Comparison of ENCODE assay signal across 9 mouse cellular contexts in genomic region chr1:155060261-155060660, GRCm38 (mm10). TPM values are rescaled to one million over a fixed set of nuclear protein-coding genes. Genes with fewer than 3 reads are reported as not detected.
DNase-seq lines count a peak whose midpoint lies in the region; ATAC-seq and TF ChIP-seq lines count a peak whose summit lies in the region.
"Had no signal": no experiment of that assay in that cellular context is flagged by ENCODE, and none has a peak within 500 bp of the region (broad histone marks: within the 10 kb centered on the region; RNA-seq: fewer than 3 reads in every experiment).

No protein-coding gene starts in this region.

- no peaks in the 10 kb centered on the region for H3K9me3 ChIP-seq in heart, embryonic 13.5 days
- no peaks in the 10 kb centered on the region for H3K9me3 ChIP-seq in hindbrain, embryonic 11.5 days (ENCODE audit: control insufficient read depth, low read length)
- H3K9me3 ChIP-seq in neural tube, embryonic 15.5 days (replicated peaks) = no peaks in the 10 kb centered on the region
- H3K9me3 ChIP-seq: embryonic facial prominence, embryonic 13.5 days had no signal

- TF ChIP-seq CTCF in spleen, adult 2 months (IDR thresholded peaks at IDR 0.05; ENCODE audit: extremely low read depth, insufficient read depth, insufficient read length, insufficient replicate concordance) = no peak

- H3K27me3 ChIP-seq in heart, embryonic 13.5 days (replicated peaks) = no peaks in the 10 kb centered on the region
- no peaks in the 10 kb centered on the region for H3K27me3 ChIP-seq in spleen, adult 2 months (ENCODE audit: control insufficient read depth, insufficient read depth, low read length)
- H3K27me3 ChIP-seq in hindbrain, embryonic 11.5 days (ENCODE audit: control insufficient read depth, insufficient read depth, low read length) = no peaks in the 10 kb centered on the region
- no peaks in the 10 kb centered on the region for H3K27me3 ChIP-seq in neural tube, embryonic 15.5 days (replicated peaks)

- H3K27ac ChIP-seq in heart, embryonic 13.5 days (replicated peaks) = peak overlapping the region; percentile 80
- peak overlapping the region; percentile 91 for H3K27ac ChIP-seq in spleen, adult 2 months (ENCODE audit: insufficient read depth, low read length)
- no peak overlapping the region for H3K27ac ChIP-seq in hindbrain, embryonic 11.5 days (ENCODE audit: low read depth, low read length)
- no peak overlapping the region for H3K27ac ChIP-seq in neural tube, embryonic 15.5 days (replicated peaks)
- H3K27ac ChIP-seq: embryonic facial prominence, embryonic 13.5 days had no signal

- intact Hi-C loops in heart, postnatal 36 days (cut with DNase I) = no loop called here

- H3K4me3 ChIP-seq in heart, embryonic 13.5 days = no peak overlapping the region
- H3K4me3 ChIP-seq in spleen, adult 2 months (ENCODE audit: extremely low read depth, insufficient read depth, insufficient read length) = no peak overlapping the region
- H3K4me3 ChIP-seq in hindbrain, embryonic 11.5 days (ENCODE audit: low read depth, low read length) = no peak overlapping the region
- no peak overlapping the region for H3K4me3 ChIP-seq in neural tube, embryonic 15.5 days (replicated peaks)
- H3K4me3 ChIP-seq: embryonic facial prominence, embryonic 13.5 days had no signal

- H3K4me2 ChIP-seq in heart, embryonic 13.5 days = no peak overlapping the region
- no peak overlapping the region for H3K4me2 ChIP-seq in hindbrain, embryonic 11.5 days (replicated peaks; ENCODE audit: low read depth, low read length)
- H3K4me2 ChIP-seq in neural tube, embryonic 15.5 days = no peak overlapping the region

- H3K9ac ChIP-seq in heart, embryonic 13.5 days = peak overlapping the region; percentile 56
- no peak overlapping the region for H3K9ac ChIP-seq in hindbrain, embryonic 11.5 days (ENCODE audit: low read depth, low read length)
- no peak overlapping the region for H3K9ac ChIP-seq in neural tube, embryonic 15.5 days (replicated peaks)
- H3K9ac ChIP-seq: lung, embryonic 14.5 days had no signal

- TF ChIP-seq POLR2A in spleen, adult 2 months (IDR thresholded peaks at IDR 0.05; ENCODE audit: low read depth, low read length) = no peak

- peaks cover 60% of the 10 kb centered on the region for H3K4me1 ChIP-seq in heart, embryonic 13.5 days
- H3K4me1 ChIP-seq in spleen, adult 2 months (ENCODE audit: control insufficient read depth, insufficient read depth, insufficient read length) = peaks cover 72% of the 10 kb centered on the region
- no peaks in the 10 kb centered on the region for H3K4me1 ChIP-seq in hindbrain, embryonic 11.5 days (replicated peaks; ENCODE audit: control insufficient read depth, insufficient read depth, low read length)
- H3K4me1 ChIP-seq in neural tube, embryonic 15.5 days = peaks cover 26% of the 10 kb centered on the region

- H3K36me3 ChIP-seq in heart, embryonic 13.5 days = no peaks in the 10 kb centered on the region
- no peaks in the 10 kb centered on the region for H3K36me3 ChIP-seq in spleen, adult 2 months (ENCODE audit: control insufficient read depth, insufficient read depth, low read length)
- H3K36me3 ChIP-seq in hindbrain, embryonic 11.5 days (ENCODE audit: control insufficient read depth, insufficient read depth, low read length) = no peaks in the 10 kb centered on the region
- no peaks in the 10 kb centered on the region for H3K36me3 ChIP-seq in neural tube, embryonic 15.5 days
- H3K36me3 ChIP-seq: embryonic facial prominence, embryonic 13.5 days had no signal

- no peak for ATAC-seq in heart, embryonic 13.5 days (ENCODE audit: extremely low read depth, insufficient number of reproducible peaks, low FRiP score, low TSS enrichment)
- ATAC-seq in hindbrain, embryonic 11.5 days (ENCODE audit: low FRiP score) = no peak
- ATAC-seq in neural tube, embryonic 15.5 days (ENCODE audit: low FRiP score) = 0 out of 2 replicates have a peak, but pooled peaks have one; percentile 6

- no peak for DNase-seq in heart, postnatal 36 days
- no peak for DNase-seq in spleen, adult 2 months (ENCODE audit: low read depth in 1 of 2, low spot score in 2 of 2)
- no peak for DNase-seq in spleen, postnatal 4 days (ENCODE audit: low spot score in 2 of 2)
- peak; percentile 0 for DNase-seq in hindbrain, embryonic 11.5 days (ENCODE audit: low spot score)
- no peak for DNase-seq in layer of hippocampus, adult 11-12 months (ENCODE audit: low spot score)

- 49% methylated on average over 5 of the region's 5 CpGs for WGBS in heart, embryonic 13.5 days
- 78% methylated on average over 5 of the region's 5 CpGs for WGBS in spleen, adult 2 months
- 61% methylated on average over 5 of the region's 5 CpGs for WGBS in hindbrain, embryonic 11.5 days
- 51% methylated on average over 5 of the region's 5 CpGs for WGBS in neural tube, embryonic 15.5 days

RNA-seq across cellular contexts. Expression of gene Ier5, which starts 39.2 kb away (rescaled TPM):
- polyA plus RNA-seq in heart, embryonic 13.5 days (2015; fragmentation: Nextera tagmentation; extraction: Ambion mirVana) = 3.6 and 3.8 TPM in 2 replicates
- 10 to 100 TPM; 13.2 to 15.5 TPM for total RNA-seq in heart, postnatal 36 days (2021)
- polyA plus RNA-seq in spleen, adult 2 months (2012; rRNA removed) = 47.7 and 82.0 TPM in 2 replicates
- 12.7 and 17.1 TPM in 2 replicates for polyA plus RNA-seq in hindbrain, embryonic 11.5 days (2014; fragmentation: Nextera tagmentation; extraction: Ambion mirVana)
- 3.9 and 4.8 TPM in 2 replicates for polyA plus RNA-seq in neural tube, embryonic 15.5 days (2015; fragmentation: Nextera tagmentation; extraction: Ambion mirVana)

Comparison
In these comparisons a context has a peak if more than half of its experiments do, and no peak if none do; other contexts are left out.
1. H3K27ac ChIP-seq: peak in heart, embryonic 13.5 days (single experiment) and spleen, adult 2 months (single experiment); none in hindbrain, embryonic 11.5 days (single experiment) and neural tube, embryonic 15.5 days (single experiment).